Mouse (Mus musculus): ENCODE data around the gene Acy3. TPM values are rescaled to one million over a fixed set of nuclear protein-coding genes. Genes with fewer than 3 reads are reported as not detected.

The Acy3 gene
- 0.68 and 1.4 TPM in 2 replicates for polyA plus RNA-seq (2015; fragmentation: Nextera tagmentation; extraction: Ambion mirVana)

DNA sequence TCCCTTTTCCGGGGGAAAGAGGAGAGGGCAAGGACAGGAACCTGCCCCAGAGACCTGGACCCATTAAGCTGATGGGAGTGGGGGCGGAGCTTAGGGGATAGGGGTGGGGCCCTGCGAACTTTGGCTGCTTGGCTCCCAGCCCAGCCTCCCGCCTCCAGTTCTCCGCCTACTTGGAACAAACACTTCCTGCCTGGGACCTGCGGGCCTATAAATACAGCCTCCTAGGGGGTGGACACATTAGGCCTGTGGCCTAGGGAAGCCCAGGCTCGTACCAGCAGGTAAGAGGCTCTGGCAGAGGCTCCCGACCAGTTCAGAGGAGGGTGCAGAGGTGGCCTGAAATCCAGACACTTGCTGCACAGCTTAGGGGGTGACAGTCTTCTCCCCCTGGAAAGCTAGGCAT lies at the start of gene Acy3:
TSS of gene Acy3 (plus strand) at position 237 of the 400 bp plus-strand sequence.
- H3K9me3 ChIP-seq (replicated peaks), result peaks cover 5% of the 10 kb centered on the region
- no peak within 1 kb of the TSS for H3K27ac ChIP-seq
- ATAC-seq, result no peak
- no peak within 1 kb of the TSS for H3K4me2 ChIP-seq
- H3K27me3 ChIP-seq, result no peaks in the 10 kb centered on the region
- 13% methylated on average over 8 of the region's 8 CpGs for WGBS
- peak within 1 kb of the TSS; percentile 38; the same call in 1 of the 2 replicates for H3K9ac ChIP-seq
- no peaks in the 10 kb centered on the region for H3K36me3 ChIP-seq (ENCODE audit: poor library complexity, severe bottlenecking)
- peaks cover 11% of the 10 kb centered on the region; the same call in 1 of the 2 replicates for H3K4me1 ChIP-seq
- H3K4me3 ChIP-seq, result no peak within 1 kb of the TSS

DNA sequence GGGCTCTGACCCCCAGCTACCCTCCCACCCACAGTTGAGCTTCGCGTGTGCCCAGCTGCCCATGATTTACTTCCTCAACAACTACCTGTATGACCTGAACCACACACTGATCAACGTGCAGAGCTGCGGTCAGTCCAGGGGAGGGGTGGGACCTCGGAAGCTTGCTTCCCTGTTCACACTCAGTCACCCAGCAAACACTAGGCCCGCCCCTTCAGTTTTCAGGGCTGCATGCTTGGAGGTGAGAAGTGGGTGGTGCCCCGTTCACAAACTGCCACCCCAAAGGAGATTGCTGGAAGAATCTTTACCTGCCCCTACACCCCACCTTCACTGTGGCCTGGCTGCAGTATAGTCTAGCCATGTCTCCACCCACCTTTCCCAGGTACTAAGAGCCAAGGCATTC lies 44.1 kb upstream of the Acy3 start:
- 88% methylated on average over 7 of the region's 7 CpGs for WGBS
- no peak overlapping the region for H3K4me3 ChIP-seq
- no peaks in the 10 kb centered on the region for H3K9me3 ChIP-seq (replicated peaks)
- no peaks in the 10 kb centered on the region for H3K36me3 ChIP-seq (ENCODE audit: poor library complexity, severe bottlenecking)
- 0 out of 2 replicates have a peak, but pooled peaks cover 4% of the 10 kb centered on the region for H3K27me3 ChIP-seq
- H3K27ac ChIP-seq, result no peak overlapping the region
- no peaks in the 10 kb centered on the region for H3K4me1 ChIP-seq
- H3K4me2 ChIP-seq, result no peak overlapping the region
- ATAC-seq, result no peak
- H3K9ac ChIP-seq, result no peak overlapping the region

DNA sequence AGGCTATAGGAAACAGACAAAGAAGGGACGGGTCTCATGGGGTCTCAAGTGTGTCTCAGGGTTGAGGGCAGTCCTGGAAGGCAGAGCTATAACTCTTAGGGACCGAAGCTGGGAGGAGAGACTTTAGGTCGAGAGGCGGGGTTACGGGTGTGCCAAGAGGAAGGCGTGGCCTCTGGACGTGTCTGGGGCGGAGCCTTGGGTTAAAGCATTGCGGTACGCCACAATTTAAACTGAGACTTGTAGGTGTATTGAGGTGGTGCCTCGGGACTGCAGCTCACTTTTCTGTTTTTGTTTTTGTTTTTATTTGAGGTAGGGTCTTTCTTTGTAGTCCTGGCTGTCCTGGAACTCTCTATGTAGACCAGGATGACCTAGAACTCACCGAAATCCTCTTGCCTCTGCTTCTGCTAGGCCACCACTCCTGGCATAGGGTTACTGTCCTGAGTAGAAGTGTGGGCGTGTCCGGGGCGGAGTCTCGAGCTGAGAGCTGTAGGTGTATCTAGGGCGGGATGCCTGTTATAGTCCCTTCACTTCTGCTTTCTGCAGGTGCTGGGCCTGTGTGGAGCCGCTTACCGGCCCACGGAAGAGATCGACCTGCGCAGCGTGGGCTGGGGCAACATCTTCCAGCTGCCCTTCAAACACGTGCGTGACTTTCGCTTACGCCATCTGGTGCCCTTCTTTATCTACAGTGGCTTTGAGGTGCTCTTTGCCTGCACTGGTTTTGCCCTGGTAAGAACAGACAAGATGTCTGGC lies 43.2 kb upstream of the Acy3 start:
- no peaks in the 10 kb centered on the region for H3K36me3 ChIP-seq (ENCODE audit: poor library complexity, severe bottlenecking)
- H3K4me1 ChIP-seq, result no peaks in the 10 kb centered on the region
- WGBS, result 27% methylated on average over 27 of the region's 27 CpGs
- no peak overlapping the region for H3K4me2 ChIP-seq
- H3K27me3 ChIP-seq, result 0 out of 2 replicates have a peak, but pooled peaks cover 4% of the 10 kb centered on the region
- no peaks in the 10 kb centered on the region for H3K9me3 ChIP-seq (replicated peaks)
- H3K9ac ChIP-seq, result no peak overlapping the region
- H3K4me3 ChIP-seq, result no peak overlapping the region
- ATAC-seq, result no peak
- H3K27ac ChIP-seq, result no peak overlapping the region

DNA sequence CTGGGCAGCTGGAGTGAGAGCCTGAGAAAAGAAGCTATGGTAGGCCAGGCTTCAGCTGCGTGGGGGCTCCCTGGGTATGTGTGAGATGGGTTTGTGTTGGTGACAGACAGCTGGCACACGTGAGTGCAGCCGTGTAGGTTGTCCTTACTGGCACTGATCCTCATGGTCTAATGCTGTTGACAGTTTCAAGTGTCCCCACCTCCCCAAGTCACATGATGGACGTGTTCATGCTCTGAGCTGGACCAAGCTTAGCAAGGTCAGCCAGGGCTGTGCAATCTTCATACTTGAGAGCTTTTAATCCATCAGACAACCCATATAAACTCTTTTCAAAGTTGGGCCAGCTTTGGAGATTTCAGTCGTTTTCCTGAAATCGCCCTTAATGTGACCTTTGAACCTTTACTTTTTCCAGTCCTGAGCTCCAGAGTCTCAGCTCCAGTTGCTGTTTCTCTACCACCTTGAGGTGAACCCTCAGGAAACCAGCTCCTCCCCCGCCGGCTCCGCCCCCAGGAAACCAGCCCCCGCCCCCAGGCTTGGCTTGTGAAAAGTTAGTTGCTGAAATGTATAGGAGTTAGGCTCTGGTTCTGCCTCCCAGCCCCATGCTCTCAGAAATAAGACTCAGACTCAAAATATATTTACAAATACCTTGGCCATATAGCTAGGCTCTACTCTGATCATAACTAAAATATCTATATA lies 40.4 kb upstream of the Acy3 start:
- no peak overlapping the region for H3K9ac ChIP-seq
- ATAC-seq, result no peak
- H3K36me3 ChIP-seq (ENCODE audit: poor library complexity, severe bottlenecking), result no peaks in the 10 kb centered on the region
- WGBS, result 40% methylated on average over 10 of the region's 10 CpGs
- no peak overlapping the region for H3K4me3 ChIP-seq
- no peaks in the 10 kb centered on the region for H3K9me3 ChIP-seq (replicated peaks)
- no peak overlapping the region for H3K27ac ChIP-seq
- no peaks in the 10 kb centered on the region for H3K4me1 ChIP-seq
- no peak overlapping the region for H3K4me2 ChIP-seq
- 0 out of 2 replicates have a peak, but pooled peaks cover 4% of the 10 kb centered on the region for H3K27me3 ChIP-seq

DNA sequence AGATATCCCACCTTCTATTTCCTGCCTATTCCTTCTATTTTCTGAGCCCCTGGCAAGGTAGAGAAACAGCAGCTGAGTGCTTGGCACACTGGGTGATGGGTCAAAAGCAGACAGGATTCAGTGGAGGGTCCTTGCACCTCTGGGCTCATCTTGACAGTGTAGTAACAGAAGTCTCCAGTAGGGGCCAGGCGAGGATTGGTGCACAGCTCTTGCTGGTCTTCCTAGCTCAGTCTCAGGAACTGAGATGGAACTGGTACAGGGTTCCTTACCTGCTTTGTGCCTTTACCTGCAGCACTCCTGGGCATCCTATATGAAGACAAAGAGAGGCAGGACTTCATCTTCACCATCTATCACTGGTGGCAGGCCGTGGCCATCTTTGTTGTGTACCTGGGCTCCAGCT lies 39.7 kb upstream of the Acy3 start:
- Histone ChIP-seq H3K4me2 (no peak overlapping the region), H3K4me1 (no peaks in the 10 kb centered on the region), H3K27ac (no peak overlapping the region), H3K36me3 (ENCODE audit: poor library complexity, severe bottlenecking) (no peaks in the 10 kb centered on the region), H3K27me3 (0 out of 2 replicates have a peak, but pooled peaks cover 4% of the 10 kb centered on the region), H3K9me3 (replicated peaks) (no peaks in the 10 kb centered on the region), H3K4me3 (no peak overlapping the region), H3K9ac (no peak overlapping the region)
- peak; percentile 75 for ATAC-seq
- WGBS, result 14% methylated on average over 2 of the region's 2 CpGs

DNA sequence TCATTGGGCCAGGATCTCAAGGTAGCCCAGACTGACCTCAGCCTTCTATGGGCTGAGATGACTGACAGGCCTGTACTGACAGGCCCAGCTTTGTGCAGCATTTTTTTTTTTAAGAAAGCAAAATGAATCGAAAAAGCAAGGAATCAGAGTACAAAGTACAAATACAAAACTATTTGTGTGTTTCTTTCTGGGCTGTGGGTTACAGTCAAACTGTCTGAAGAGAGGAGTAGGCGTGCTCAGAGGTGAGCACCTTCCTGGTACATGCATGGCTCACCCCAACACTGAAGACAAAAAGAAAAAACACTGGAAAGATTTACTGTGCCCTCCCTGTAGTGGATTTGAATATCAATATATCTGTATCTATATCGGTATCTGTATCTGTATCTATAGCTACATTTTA lies 38.6 kb upstream of the Acy3 start:
- no peaks in the 10 kb centered on the region for H3K36me3 ChIP-seq (ENCODE audit: poor library complexity, severe bottlenecking)
- no peak overlapping the region for H3K4me3 ChIP-seq
- no peak overlapping the region for H3K27ac ChIP-seq
- no peak overlapping the region for H3K9ac ChIP-seq
- no peak for ATAC-seq
- 0 out of 2 replicates have a peak, but pooled peaks cover 4% of the 10 kb centered on the region for H3K27me3 ChIP-seq
- no peaks in the 10 kb centered on the region for H3K9me3 ChIP-seq (replicated peaks)
- no peaks in the 10 kb centered on the region for H3K4me1 ChIP-seq
- 75% methylated on average over 3 of the region's 3 CpGs for WGBS
- no peak overlapping the region for H3K4me2 ChIP-seq

DNA sequence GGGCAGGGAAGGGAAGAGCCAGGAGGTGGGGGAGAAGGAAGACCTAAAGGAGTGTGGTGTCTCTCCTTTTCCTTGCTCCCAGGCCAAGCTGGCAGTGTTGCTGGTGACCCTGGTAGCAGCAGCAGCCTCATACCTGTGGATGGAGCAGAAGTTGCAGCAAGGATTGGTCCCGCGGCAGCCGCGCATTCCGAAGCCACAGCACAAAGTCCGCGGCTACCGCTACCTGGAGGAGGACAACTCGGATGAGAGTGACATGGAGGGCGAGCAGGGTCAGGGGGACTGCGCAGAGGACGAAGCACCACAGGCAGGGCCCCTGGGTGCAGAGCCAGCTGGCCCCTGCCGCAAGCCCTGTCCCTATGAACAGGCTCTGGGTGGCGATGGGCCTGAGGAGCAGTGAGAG lies 37.8 kb upstream of the Acy3 start:
- Histone ChIP-seq H3K4me2 (no peak overlapping the region), H3K4me3 (no peak overlapping the region), H3K9ac (no peak overlapping the region), H3K27me3 (0 out of 2 replicates have a peak, but pooled peaks cover 4% of the 10 kb centered on the region), H3K36me3 (ENCODE audit: poor library complexity, severe bottlenecking) (no peaks in the 10 kb centered on the region), H3K27ac (no peak overlapping the region), H3K4me1 (no peaks in the 10 kb centered on the region), H3K9me3 (replicated peaks) (no peaks in the 10 kb centered on the region)
- 72% methylated on average over 9 of the region's 14 CpGs for WGBS
- ATAC-seq, result no peak

DNA sequence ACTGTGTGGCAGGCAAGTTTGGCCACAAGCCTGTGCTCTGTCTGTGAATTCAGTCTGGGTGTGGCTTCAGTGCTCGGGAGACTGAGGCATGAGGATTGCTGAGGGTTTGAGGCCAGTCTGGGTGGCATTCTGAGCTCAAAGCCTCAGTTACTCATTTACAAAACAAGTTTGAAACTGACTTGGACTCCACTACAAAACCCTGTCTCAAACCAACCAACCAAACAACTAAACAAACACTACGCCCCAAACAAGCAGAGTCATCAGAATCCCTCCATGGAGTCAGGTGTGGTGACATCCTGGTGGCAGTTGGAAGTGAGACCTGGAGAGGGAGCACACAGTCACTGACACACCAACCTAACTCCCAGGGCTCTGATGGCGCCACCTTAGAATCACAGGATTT lies 36.0 kb upstream of the Acy3 start:
- ATAC-seq, result no peak
- H3K4me1 ChIP-seq, result no peaks in the 10 kb centered on the region
- H3K9ac ChIP-seq, result no peak overlapping the region
- H3K4me2 ChIP-seq, result no peak overlapping the region
- no peaks in the 10 kb centered on the region for H3K9me3 ChIP-seq (replicated peaks)
- no peak overlapping the region for H3K4me3 ChIP-seq
- no peaks in the 10 kb centered on the region for H3K27me3 ChIP-seq
- WGBS, result 68% methylated on average over 3 of the region's 3 CpGs
- H3K36me3 ChIP-seq (ENCODE audit: poor library complexity, severe bottlenecking), result no peaks in the 10 kb centered on the region
- H3K27ac ChIP-seq, result no peak overlapping the region

DNA sequence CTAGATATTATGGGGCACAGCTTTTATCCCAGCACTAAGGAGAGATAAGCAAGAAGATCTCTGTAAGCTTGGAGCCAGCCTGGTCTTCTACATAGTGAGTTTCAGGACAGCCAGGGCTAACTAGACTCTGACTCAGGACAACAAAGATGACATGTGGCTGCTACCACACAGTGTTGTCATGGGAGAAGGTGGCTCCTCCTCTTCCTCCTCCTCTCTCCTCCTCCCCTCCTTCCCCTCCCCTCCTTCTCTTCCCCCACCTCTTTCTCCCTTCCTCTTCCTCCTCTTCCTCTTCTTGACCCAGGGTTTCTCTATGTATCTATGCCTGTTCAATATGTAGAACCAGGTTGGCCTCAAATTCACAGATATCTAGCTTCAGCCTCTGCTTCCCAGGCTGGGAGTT lies 34.9 kb upstream of the Acy3 start:
- Histone ChIP-seq H3K27ac (no peak overlapping the region), H3K36me3 (ENCODE audit: poor library complexity, severe bottlenecking) (no peaks in the 10 kb centered on the region), H3K4me3 (no peak overlapping the region), H3K9me3 (replicated peaks) (no peaks in the 10 kb centered on the region), H3K27me3 (0 out of 2 replicates have a peak, but pooled peaks cover 3% of the 10 kb centered on the region), H3K4me1 (no peaks in the 10 kb centered on the region), H3K9ac (no peak overlapping the region), H3K4me2 (no peak overlapping the region)
- ATAC-seq, result no peak

DNA sequence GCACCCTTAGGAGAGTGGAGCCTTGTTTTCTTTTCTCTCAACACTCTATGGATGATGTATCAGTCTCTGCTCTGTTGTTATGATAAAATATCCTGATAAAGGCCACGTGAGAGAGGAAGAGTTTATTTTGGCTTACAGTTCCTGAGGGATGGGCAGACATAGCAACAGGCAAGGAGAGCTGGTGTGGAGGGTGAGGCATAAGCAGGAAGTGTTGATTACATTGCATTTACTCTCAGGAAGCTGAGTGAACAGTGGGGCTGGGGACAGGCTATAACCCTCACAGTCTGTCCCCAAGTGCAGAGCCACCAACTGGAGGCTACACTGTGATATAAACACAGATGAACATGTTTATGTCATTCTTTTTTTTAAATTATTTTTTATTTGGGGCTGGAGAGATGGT lies 34.3 kb upstream of the Acy3 start:
- ATAC-seq, result no peak
- 0 out of 2 replicates have a peak, but pooled peaks cover 3% of the 10 kb centered on the region for H3K27me3 ChIP-seq
- H3K27ac ChIP-seq, result no peak overlapping the region
- H3K4me3 ChIP-seq, result no peak overlapping the region
- no peaks in the 10 kb centered on the region for H3K36me3 ChIP-seq (ENCODE audit: poor library complexity, severe bottlenecking)
- H3K9me3 ChIP-seq (replicated peaks), result no peaks in the 10 kb centered on the region
- 63% methylated on average over 1 of the region's 1 CpGs for WGBS
- no peak overlapping the region for H3K4me2 ChIP-seq
- no peak overlapping the region for H3K9ac ChIP-seq
- H3K4me1 ChIP-seq, result no peaks in the 10 kb centered on the region

DNA sequence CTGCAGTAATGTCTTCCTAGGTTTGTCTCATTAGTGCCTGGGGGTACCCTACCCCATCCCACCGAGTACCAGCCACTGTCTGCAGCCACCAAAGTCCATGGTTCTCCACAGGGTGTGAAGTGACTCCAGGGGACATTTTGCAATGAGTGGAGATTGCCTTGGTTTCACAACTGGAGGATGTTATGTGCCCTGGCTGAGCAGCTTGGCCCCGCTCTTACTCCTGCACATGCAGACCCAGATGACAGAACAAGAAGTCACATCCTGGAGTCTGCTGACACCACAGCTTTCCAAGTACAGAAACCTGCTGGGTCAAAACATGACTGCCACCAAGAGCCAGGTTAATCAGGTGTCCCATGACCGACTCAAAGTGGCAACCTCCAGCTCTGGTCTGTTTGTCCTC lies 31.3 kb upstream of the Acy3 start:
- H3K36me3 ChIP-seq (ENCODE audit: poor library complexity, severe bottlenecking), result no peaks in the 10 kb centered on the region
- no peak overlapping the region for H3K27ac ChIP-seq
- H3K27me3 ChIP-seq, result 0 out of 2 replicates have a peak, but pooled peaks cover 3% of the 10 kb centered on the region
- 78% methylated on average over 3 of the region's 3 CpGs for WGBS
- no peak overlapping the region for H3K9ac ChIP-seq
- ATAC-seq, result no peak
- H3K4me3 ChIP-seq, result no peak overlapping the region
- H3K4me2 ChIP-seq, result no peak overlapping the region
- no peaks in the 10 kb centered on the region for H3K4me1 ChIP-seq
- no peaks in the 10 kb centered on the region for H3K9me3 ChIP-seq (replicated peaks)

DNA sequence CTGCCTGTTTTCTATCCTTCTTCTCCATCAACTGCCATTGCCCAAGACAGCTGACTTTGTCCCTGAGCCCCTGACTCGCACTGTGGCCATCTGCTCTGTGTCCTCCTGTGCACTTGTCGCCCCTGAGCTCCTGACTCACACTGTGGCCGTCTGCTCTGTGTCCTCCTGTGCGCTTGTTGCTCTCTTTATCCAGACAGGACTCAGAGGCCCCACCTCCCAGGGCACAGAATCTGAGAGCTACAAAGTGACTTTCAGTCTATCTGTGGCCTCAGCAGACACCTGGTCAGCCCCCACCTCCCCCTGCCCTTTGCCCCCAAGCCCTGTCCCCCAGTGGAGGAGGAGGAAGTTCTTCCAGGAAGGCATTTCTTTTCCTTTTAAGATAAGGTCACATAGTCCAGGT lies 30.6 kb upstream of the Acy3 start:
- no peak for ATAC-seq
- 47% methylated on average over 4 of the region's 4 CpGs for WGBS

More for the DNA sequence above, 30.6 kb upstream of the Acy3 start:
- H3K4me2 ChIP-seq, result no peak overlapping the region
- H3K36me3 ChIP-seq (ENCODE audit: poor library complexity, severe bottlenecking), result no peaks in the 10 kb centered on the region
- no peaks in the 10 kb centered on the region for H3K9me3 ChIP-seq (replicated peaks)
- H3K4me1 ChIP-seq, result no peaks in the 10 kb centered on the region
- no peak overlapping the region for H3K4me3 ChIP-seq
- no peak overlapping the region for H3K27ac ChIP-seq
- 0 out of 2 replicates have a peak, but pooled peaks cover 3% of the 10 kb centered on the region for H3K27me3 ChIP-seq
- H3K9ac ChIP-seq, result no peak overlapping the region

Measured in forebrain, embryonic 13.5 days (tissue).